Mouse (Mus musculus): ENCODE measurements around the gene Stard7. TPM values are rescaled to one million over a fixed set of nuclear protein-coding genes. Genes with fewer than 3 reads are reported as not detected.
A peak's percentile ranks its signal among the peaks of the same experiment; 100 is the strongest.

Stard7 gene
- 58.2 and 63.2 TPM in 2 replicates for polyA plus RNA-seq (2015; fragmentation: Nextera tagmentation; extraction: Ambion mirVana)

DNA sequence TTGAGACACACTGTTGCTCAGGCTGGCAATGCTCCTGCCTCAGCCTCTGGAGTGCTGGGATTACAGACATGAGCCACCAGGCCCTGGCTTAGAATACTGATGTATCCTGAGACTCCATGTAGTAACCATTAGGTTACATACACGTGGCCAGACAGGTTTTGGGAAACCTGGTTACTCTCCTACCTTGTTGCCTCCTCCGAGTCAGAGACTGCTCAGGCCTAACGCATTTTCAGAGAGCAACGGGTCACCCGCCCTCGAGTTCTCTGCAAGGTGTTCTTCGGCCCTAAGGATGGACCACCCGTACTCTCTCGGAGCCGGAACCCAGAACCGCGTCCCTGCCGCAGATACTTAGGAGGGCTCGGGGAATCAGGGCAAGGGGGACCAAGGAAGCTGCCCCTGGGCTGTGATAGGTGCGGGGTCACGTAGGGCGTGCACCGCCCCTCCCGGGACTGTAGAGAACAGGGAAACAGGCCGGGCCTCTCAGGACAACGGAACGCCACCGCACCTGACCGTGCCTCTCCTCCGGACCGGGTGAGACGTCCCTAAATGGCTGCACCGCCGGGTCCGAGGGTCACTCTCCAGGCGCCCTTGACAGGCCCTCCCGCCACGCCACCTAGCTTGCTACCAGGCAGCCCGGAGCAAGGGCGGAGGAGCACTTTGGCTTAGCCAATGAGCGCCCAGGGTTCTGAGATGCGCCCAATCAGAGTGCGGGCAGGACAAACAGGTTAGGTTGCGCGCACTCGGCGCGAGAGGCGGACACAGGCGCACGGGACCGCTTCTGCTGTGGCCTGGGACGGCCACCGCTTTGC lies at the start of gene Stard7:
TSS of gene Stard7 (plus strand) at position 728 of the 809 bp plus-strand sequence.
- H3K4me2 ChIP-seq = peak within 1 kb of the TSS; percentile 74

DNA sequence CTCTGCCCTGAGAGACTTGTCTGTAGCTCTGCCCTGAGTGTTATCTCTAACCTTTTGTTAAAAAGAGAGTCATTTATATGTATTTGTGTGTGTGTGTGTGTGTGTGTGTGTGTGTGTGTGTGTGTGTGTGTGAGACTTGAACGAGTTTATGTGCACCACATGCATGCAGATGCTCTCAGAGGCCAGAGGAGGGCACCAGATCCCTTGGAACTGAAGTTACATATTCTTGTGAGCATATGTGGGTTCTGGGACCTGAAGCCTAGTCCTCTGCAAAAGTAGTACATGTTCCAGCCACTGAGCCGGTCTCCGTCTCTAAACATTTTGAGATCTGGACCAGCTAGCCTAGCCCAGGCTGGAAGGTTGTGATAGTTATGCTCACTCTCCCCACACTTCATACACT lies 44.8 kb upstream of the Stard7 start:
- no peaks in the 10 kb centered on the region for H3K9me3 ChIP-seq
- no peak for ATAC-seq (ENCODE audit: insufficient number of reproducible peaks, low FRiP score, low TSS enrichment, low read depth)
- no peak overlapping the region for H3K4me2 ChIP-seq
- H3K27me3 ChIP-seq = no peaks in the 10 kb centered on the region
- no peak overlapping the region for H3K9ac ChIP-seq
- H3K27ac ChIP-seq = no peak overlapping the region
- H3K4me1 ChIP-seq = no peaks in the 10 kb centered on the region
- H3K36me3 ChIP-seq = peaks cover 94% of the 10 kb centered on the region
- H3K4me3 ChIP-seq = no peak overlapping the region
- 99% methylated on average over 3 of the region's 3 CpGs for WGBS

More for the DNA sequence above, at the start of gene Stard7:
- no peaks in the 10 kb centered on the region for H3K27me3 ChIP-seq
- H3K36me3 ChIP-seq = no peaks in the 10 kb centered on the region
- H3K9ac ChIP-seq = peak within 1 kb of the TSS; percentile 92
- peak within 1 kb of the TSS; percentile 96 for H3K27ac ChIP-seq
- 0 out of 2 replicates have a peak, but pooled peaks cover 6% of the 10 kb centered on the region for H3K4me1 ChIP-seq
- peak; percentile 99 for ATAC-seq (ENCODE audit: insufficient number of reproducible peaks, low FRiP score, low TSS enrichment, low read depth)
- H3K4me3 ChIP-seq = peak within 1 kb of the TSS; percentile 98
- under 1% methylated on average over 49 of the region's 49 CpGs for WGBS
- no peaks in the 10 kb centered on the region for H3K9me3 ChIP-seq

DNA sequence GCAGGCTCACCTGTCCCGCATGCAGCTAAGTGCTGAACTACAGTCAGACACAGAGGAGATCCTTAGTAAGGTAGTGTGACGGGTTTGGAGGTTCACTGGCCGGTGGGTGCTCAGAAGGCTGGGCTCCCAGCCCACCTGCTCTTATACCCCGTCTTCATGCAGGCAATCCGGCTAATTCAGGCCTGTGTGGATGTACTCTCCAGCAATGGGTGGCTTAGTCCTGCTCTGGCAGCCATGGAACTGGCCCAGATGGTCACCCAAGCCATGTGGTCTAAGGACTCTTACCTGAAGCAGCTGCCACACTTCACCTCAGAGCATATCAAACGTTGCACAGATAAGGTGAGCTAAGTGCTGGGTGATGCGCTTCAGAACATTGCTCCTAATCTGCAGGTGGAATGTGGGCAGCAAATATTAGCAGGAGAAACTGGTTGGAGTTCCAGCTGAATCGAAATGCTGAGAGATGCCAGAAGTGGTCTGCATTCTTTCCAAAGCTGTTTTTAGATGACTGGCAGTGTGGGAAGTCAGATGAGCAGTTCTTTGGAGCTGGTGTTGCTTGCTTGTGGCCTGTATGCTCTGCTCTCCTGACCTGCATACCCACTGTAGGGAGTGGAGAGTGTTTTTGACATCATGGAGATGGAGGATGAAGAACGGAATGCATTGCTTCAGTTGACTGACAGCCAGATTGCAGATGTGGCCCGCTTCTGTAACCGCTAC lies 32.0 kb upstream of the Stard7 start:
- Histone ChIP-seq H3K4me1 (no peaks in the 10 kb centered on the region), H3K4me3 (no peak overlapping the region), H3K9me3 (no peaks in the 10 kb centered on the region), H3K9ac (no peak overlapping the region), H3K4me2 (no peak overlapping the region), H3K27ac (no peak overlapping the region), H3K36me3 (peaks cover 88% of the 10 kb centered on the region), H3K27me3 (no peaks in the 10 kb centered on the region)
- WGBS = 94% methylated on average over 11 of the region's 11 CpGs
- ATAC-seq (ENCODE audit: insufficient number of reproducible peaks, low FRiP score, low TSS enrichment, low read depth) = peak; percentile 40; the same call in 1 of the 2 replicates

DNA sequence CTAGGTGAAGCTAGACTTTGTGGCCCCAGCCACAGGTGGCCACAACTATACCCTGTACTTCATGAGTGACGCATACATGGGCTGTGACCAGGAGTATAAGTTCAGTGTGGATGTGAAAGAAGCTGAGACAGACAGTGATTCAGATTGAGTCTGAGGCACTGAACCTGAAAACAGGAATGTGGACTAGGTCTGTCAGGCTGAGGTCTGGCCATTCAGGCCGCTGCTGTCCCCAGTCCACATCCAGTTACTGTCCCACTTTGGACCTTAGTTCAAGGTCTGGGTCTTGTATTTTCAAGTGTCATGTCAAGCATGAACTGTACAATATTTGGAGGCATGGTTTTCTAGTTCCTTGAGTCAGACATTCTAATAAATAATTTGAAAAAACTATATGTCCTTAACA lies 30.0 kb upstream of the Stard7 start:
- no peaks in the 10 kb centered on the region for H3K4me1 ChIP-seq
- H3K36me3 ChIP-seq = peaks cover 87% of the 10 kb centered on the region
- no peak overlapping the region for H3K9ac ChIP-seq
- no peak overlapping the region for H3K4me2 ChIP-seq
- H3K27ac ChIP-seq = no peak overlapping the region
- 96% methylated on average over 2 of the region's 2 CpGs for WGBS
- no peaks in the 10 kb centered on the region for H3K27me3 ChIP-seq
- H3K4me3 ChIP-seq = no peak overlapping the region
- H3K9me3 ChIP-seq = no peaks in the 10 kb centered on the region
- no peak for ATAC-seq (ENCODE audit: insufficient number of reproducible peaks, low FRiP score, low TSS enrichment, low read depth)

DNA sequence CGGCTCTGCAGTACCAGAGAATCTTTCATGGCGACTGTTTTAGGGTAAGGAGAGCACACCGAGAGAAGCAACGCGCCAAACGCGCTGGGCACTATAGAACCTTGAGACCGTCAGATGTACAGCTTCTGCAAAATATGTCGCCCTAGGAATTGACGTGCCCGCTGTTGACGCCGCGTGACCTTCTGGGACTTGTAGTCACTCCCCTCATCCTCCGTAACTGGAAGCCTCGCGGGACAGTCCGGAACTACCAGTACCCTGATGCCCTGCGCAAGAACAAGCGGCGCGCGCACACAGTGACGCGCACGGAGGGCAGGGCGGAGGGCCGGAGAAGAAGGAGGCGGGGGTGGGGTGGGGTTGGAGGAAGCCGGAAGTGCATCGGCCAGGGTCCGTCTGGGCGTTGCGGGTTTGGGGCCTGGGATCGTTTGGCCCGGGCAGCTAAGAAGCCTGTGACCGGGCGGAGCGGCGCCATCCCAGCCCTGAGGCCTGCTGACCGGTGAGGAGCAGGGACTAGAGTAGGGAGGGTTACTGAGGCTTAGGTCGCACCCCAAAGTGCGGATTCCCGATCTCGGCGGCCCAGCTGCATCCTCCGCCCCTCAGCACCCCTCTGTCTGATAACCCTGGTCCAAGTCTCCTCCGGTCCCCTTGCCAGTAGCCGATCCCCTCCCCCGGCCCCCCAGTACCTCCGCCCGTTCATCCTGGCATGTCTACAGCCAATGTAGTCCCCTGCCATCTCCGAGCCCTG lies 22.3 kb upstream of the Stard7 start, which contains the start of the genes Ciao1 and Tmem127:
TSS of gene Ciao1 (minus strand) at position 225 of the 742 bp plus-strand sequence.
TSS of gene Tmem127 (plus strand) at position 317 of the 742 bp plus-strand sequence.
- Histone ChIP-seq H3K4me1 (peaks cover 28% of the 10 kb centered on the region), H3K9ac (peak within 1 kb of the TSS; percentile 92), H3K27me3 (no peaks in the 10 kb centered on the region), H3K4me3 (peak within 1 kb of the TSS; percentile 86), H3K36me3 (peaks cover 38% of the 10 kb centered on the region), H3K4me2 (peak within 1 kb of the TSS; percentile 92), H3K27ac (peak within 1 kb of the TSS; percentile 79), H3K9me3 (no peaks in the 10 kb centered on the region)
- ATAC-seq (ENCODE audit: insufficient number of reproducible peaks, low FRiP score, low TSS enrichment, low read depth) = peak; percentile 98
- under 1% methylated on average over 53 of the region's 53 CpGs for WGBS

DNA sequence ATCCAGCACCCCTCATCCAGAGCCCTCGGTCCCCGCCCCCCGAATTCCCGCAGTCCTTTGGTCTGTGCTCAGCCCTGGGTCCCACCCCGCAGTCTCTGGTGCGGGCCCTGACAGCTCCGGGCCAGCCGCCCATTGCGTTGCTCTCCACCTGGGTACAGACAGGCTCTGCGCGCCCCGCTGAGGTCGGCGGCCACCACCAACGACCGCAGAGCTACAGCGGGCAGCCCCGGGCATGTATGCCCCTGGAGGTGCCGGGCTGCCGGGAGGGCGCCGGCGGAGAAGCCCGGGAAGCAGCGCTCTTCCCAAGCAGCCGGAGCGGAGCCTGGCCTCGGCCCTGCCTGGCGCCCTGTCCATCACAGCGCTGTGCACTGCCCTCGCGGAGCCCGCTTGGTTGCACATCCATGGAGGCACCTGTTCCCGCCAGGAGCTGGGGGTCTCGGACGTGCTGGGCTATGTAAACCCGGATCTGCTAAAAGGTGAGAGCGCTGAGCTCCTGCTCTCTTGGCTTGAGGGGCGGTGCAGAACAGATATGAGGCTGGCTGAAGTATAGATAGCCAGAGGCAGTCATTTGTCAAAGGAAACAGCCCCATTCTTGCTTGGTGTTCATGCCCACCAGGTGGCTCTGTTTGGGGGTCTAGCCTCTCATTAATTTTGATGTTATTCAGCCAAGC lies 21.5 kb upstream of the Stard7 start:
- no peaks in the 10 kb centered on the region for H3K27me3 ChIP-seq
- H3K36me3 ChIP-seq = peaks cover 32% of the 10 kb centered on the region
- peak overlapping the region; percentile 86 for H3K4me3 ChIP-seq
- peak overlapping the region; percentile 82 for H3K9ac ChIP-seq
- peak; percentile 24 for ATAC-seq (ENCODE audit: insufficient number of reproducible peaks, low FRiP score, low TSS enrichment, low read depth)
- peaks cover 28% of the 10 kb centered on the region for H3K4me1 ChIP-seq
- peak overlapping the region; percentile 92 for H3K4me2 ChIP-seq
- no peaks in the 10 kb centered on the region for H3K9me3 ChIP-seq
- under 1% methylated on average over 39 of the region's 39 CpGs for WGBS
- peak overlapping the region; percentile 76 for H3K27ac ChIP-seq

DNA sequence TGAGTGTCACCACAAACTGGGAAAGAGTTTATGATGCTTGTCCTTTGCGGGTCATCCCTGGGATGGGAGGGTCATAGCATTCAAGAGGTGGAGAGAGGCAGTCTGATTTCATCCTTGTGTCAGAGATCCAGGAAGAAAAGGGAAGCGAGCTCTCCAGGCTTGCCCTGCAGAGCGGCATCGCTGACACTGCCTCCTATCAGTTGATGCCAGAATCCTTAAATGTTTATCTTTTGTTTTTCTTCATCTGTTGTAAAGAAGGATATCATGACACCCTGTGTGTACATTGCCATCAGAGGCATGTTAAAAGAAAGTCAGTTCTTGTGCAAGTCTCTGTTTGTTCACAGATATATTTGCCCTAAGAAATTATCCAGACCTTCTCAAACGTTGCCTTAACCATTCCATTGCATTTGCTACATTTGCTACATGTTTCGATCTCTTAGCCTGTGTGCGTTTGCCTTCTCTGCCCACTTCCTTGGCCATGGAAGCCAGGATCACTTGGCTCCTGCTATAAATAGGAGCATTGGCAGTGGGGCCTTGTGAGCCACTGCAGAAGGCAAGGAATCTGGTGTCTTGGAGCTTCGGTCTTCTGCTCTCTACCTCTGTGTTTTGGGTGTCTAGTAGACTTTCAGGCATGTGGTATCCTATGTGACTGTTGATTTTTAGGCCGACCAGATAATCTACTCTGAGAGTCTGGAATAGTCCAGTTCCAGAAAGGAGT lies 19.6 kb upstream of the Stard7 start:
- Histone ChIP-seq H3K36me3 (peaks cover 13% of the 10 kb centered on the region), H3K27me3 (no peaks in the 10 kb centered on the region), H3K4me1 (peaks cover 28% of the 10 kb centered on the region), H3K4me3 (no peak overlapping the region), H3K4me2 (no peak overlapping the region), H3K9ac (no peak overlapping the region), H3K9me3 (no peaks in the 10 kb centered on the region), H3K27ac (no peak overlapping the region)
- no peak for ATAC-seq (ENCODE audit: insufficient number of reproducible peaks, low FRiP score, low TSS enrichment, low read depth)
- 91% methylated on average over 9 of the region's 9 CpGs for WGBS

DNA sequence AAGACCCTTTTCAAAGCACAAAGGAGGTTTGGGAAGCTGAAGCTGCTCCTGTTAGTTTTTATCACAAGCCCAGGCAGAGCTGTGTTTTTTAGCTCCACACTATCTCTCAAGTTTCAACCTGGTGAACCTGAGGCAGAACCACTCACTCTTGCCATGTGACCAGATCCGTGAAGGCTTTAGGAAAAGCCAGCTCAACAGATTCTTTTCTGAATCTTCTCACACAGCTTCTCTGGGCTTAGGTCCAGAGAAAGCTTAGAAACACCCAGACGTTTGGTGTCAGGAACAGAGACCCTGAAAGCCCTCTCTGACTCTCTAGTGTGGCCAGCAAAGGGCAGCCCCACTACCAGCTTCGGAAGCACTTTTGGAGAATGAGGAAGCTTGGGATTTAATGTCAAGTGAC lies 18.6 kb upstream of the Stard7 start:
- no peak overlapping the region for H3K4me2 ChIP-seq
- H3K27ac ChIP-seq = no peak overlapping the region
- H3K4me1 ChIP-seq = peaks cover 25% of the 10 kb centered on the region
- no peaks in the 10 kb centered on the region for H3K27me3 ChIP-seq
- 65% methylated on average over 3 of the region's 3 CpGs for WGBS
- peaks cover 15% of the 10 kb centered on the region for H3K36me3 ChIP-seq
- no peak overlapping the region for H3K4me3 ChIP-seq
- no peaks in the 10 kb centered on the region for H3K9me3 ChIP-seq
- ATAC-seq (ENCODE audit: insufficient number of reproducible peaks, low FRiP score, low TSS enrichment, low read depth) = no peak
- H3K9ac ChIP-seq = no peak overlapping the region

DNA sequence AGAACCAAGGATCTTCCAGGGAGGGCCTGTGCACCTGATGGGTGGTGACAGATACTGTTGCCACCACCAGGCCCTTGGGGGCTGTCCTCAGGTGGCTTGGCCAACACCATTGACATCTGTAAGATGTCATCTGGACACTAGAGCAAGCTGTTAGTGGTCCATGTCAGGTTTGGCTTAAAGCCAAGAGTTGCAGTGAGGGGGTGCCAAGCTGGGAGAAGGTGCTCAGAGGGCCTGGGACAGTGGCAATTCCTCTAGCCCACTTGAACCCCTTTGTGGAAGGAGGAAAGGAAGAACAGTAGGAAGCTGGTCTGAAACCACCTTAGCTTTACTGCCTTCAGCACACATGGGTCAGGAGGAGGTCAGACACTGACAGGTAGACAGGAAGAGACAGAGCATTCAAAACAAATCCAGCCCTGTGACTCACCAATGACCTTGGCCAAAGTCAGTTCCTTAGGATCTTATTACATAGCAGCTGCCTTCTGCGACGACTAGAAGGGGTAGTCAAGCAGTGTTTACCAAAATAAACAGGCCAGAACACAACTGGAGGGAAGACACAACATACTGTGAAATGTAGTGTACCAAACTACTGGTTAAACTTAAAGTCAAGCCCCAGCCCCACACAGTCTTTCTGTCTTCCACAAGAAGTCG lies 18.0 kb upstream of the Stard7 start:
- peaks cover 20% of the 10 kb centered on the region for H3K36me3 ChIP-seq
- peaks cover 20% of the 10 kb centered on the region for H3K4me1 ChIP-seq
- no peak for ATAC-seq (ENCODE audit: insufficient number of reproducible peaks, low FRiP score, low TSS enrichment, low read depth)
- H3K9ac ChIP-seq = no peak overlapping the region
- no peaks in the 10 kb centered on the region for H3K27me3 ChIP-seq
- H3K27ac ChIP-seq = no peak overlapping the region
- WGBS = 58% methylated on average over 3 of the region's 3 CpGs
- no peak overlapping the region for H3K4me3 ChIP-seq
- no peak overlapping the region for H3K4me2 ChIP-seq
- no peaks in the 10 kb centered on the region for H3K9me3 ChIP-seq

DNA sequence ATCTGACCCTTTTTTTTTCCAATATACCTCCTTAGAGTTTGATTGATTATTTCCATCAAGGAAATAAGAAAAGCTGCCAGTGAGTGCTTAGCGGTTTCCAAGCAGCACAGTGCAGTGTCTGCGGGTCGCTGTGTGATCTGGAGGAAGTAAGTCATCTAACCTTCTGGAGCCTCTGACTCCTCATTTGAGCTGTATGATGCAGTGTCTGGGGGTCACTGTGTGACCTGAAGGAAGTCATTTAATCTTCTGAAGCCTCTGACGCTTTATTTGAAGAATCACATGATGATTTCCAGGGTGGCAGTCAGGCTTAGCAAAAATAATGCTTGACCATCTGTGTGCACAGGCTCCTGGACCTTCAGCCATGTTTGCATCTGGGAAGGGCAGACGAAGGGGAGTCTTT lies 17.2 kb upstream of the Stard7 start:
- H3K36me3 ChIP-seq = peaks cover 28% of the 10 kb centered on the region
- 78% methylated on average over 5 of the region's 5 CpGs for WGBS
- H3K4me2 ChIP-seq = no peak overlapping the region
- ATAC-seq (ENCODE audit: insufficient number of reproducible peaks, low FRiP score, low TSS enrichment, low read depth) = no peak
- no peak overlapping the region for H3K27ac ChIP-seq
- peaks cover 19% of the 10 kb centered on the region for H3K4me1 ChIP-seq
- H3K9me3 ChIP-seq = no peaks in the 10 kb centered on the region
- no peak overlapping the region for H3K9ac ChIP-seq
- no peak overlapping the region for H3K4me3 ChIP-seq
- no peaks in the 10 kb centered on the region for H3K27me3 ChIP-seq

Measured in limb, embryonic 15.5 days (tissue).